Mouse (Mus musculus) hindbrain, embryonic 11.5 days (tissue): ENCODE results near the gene Ppfibp2. TPM values are rescaled to one million over a fixed set of nuclear protein-coding genes. Genes with fewer than 3 reads are reported as not detected.
A peak's percentile ranks its signal among the peaks of the same experiment; 100 is the strongest.

ENCODE experiments used
- ATAC-seq: fragments of 200-750 bp; cut with Nextera tagmentation; 2 replicates; pipeline ENCODE4 v1.8.0; 2017; ENCODE audit warnings: mild to moderate bottlenecking, moderate TSS enrichment, moderate library complexity; ENCODE audit not compliant: low FRiP score
- DNase-seq: peaks from one replicate; pipeline ENCODE4 v3.0.0-alpha.2; 2015; ENCODE audit warnings: low spot score
- H3K27ac ChIP-seq: fragments of 300-500 bp; sonication (generic); 2 replicates; pipeline ENCODE4 v1.5.1; 2014; ENCODE audit warnings: mild to moderate bottlenecking, low read depth, low read length
- H3K27me3 ChIP-seq: fragments of 300-500 bp; sonication (generic); 2 replicates; pipeline ENCODE4 v1.6.1; 2014; ENCODE audit warnings: mild to moderate bottlenecking, low read length, moderate library complexity, mixed read lengths; ENCODE audit not compliant: control insufficient read depth, insufficient read depth
- H3K36me3 ChIP-seq: fragments of 300-500 bp; sonication (generic); 2 replicates; pipeline ENCODE4 v1.6.1; 2014; ENCODE audit warnings: mild to moderate bottlenecking, low read length, moderate library complexity, mixed read lengths; ENCODE audit not compliant: control insufficient read depth, insufficient read depth
- H3K4me1 ChIP-seq: fragments of 300-500 bp; sonication (generic); replicated peaks from 2 replicates; pipeline ENCODE4 v1.6.1; 2014; ENCODE audit warnings: low read length, mixed read lengths; ENCODE audit not compliant: control insufficient read depth, insufficient read depth
- H3K4me2 ChIP-seq: fragments of 300-500 bp; sonication (generic); replicated peaks from 2 replicates; pipeline ENCODE4 v1.6.1; 2014; ENCODE audit warnings: mild to moderate bottlenecking, low read depth, low read length
- H3K4me3 ChIP-seq: fragments of 300-500 bp; sonication (generic); 2 replicates; pipeline ENCODE4 v1.5.1; 2014; ENCODE audit warnings: low read depth, low read length
- H3K9ac ChIP-seq: fragments of 300-500 bp; sonication (generic); 2 replicates; pipeline ENCODE4 v1.6.1; 2014; ENCODE audit warnings: low read depth, low read length
- H3K9me3 ChIP-seq: fragments of 300-500 bp; sonication (generic); 2 replicates; pipeline ENCODE4 v1.6.1; 2016; ENCODE audit warnings: low read length; ENCODE audit not compliant: control insufficient read depth
- WGBS: fragments of 180-500 bp; shearing (Covaris S2); extraction: QIAGEN DNeasy Blood & Tissue Kit; methylation state at CpG from one replicate; pipeline ENCODE4 v1.1.7; 2014; 5-methylcytosine and 5-hydroxymethylcytosine counted together
- polyA plus RNA-seq: library from polyadenylated mRNA; unstranded; fragments of >200 nt; fragmentation: Nextera tagmentation; extraction: Ambion mirVana; gene quantifications from 2 replicates; pipeline ENCODE4 v1.2.1, GENCODE M21; 2014

Gene Ppfibp2
- polyA plus RNA-seq, 1 experiment from 2014 or later, result 5.1 TPM

DNA sequence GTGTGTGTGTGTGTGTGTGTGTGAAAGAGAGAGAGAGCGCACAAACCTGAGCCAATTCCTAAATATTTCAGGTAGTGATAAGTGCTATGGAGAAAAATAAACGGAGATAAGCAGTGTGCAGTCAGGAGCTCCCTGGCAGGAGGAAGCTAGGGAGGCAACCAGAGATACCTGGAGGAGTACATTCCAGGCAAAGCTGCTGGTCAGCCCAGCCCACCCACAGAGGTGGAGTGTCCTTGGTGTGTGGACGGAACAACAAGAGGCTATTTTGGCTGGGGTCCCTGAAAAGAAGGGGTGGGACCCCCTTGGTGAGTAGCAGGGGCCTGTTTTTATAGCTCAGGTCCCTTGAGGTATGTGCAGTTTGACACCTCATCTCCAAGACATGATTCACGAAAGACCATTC lies 88.2 kb downstream of the Ppfibp2 start:
- Histone ChIP-seq H3K27ac (no peak overlapping the region), H3K36me3 (no peaks in the 10 kb centered on the region), H3K27me3 (no peaks in the 10 kb centered on the region), H3K4me2 (no peak overlapping the region), H3K4me3 (no peak overlapping the region), H3K9me3 (no peaks in the 10 kb centered on the region), H3K4me1 (no peaks in the 10 kb centered on the region), H3K9ac (no peak overlapping the region)
- no peak for ATAC-seq
- WGBS, result 82% methylated on average over 4 of the region's 4 CpGs
- no peak for DNase-seq

GRCm38 (mm10) chr7:107683622-107684021 lies 88.6 kb downstream of the Ppfibp2 start:
- Histone ChIP-seq H3K36me3 (no peaks in the 10 kb centered on the region), H3K4me2 (no peak overlapping the region), H3K4me1 (no peaks in the 10 kb centered on the region), H3K9ac (no peak overlapping the region), H3K4me3 (no peak overlapping the region), H3K9me3 (no peaks in the 10 kb centered on the region), H3K27me3 (no peaks in the 10 kb centered on the region), H3K27ac (no peak overlapping the region)
- DNase-seq, result no peak
- 91% methylated on average over 3 of the region's 3 CpGs for WGBS
- no peak for ATAC-seq

GRCm38 (mm10) chr7:107685238-107685954 lies 90.4 kb downstream of the Ppfibp2 start:
- no peaks in the 10 kb centered on the region for H3K36me3 ChIP-seq
- H3K27ac ChIP-seq, result no peak overlapping the region
- H3K4me1 ChIP-seq, result no peaks in the 10 kb centered on the region
- ATAC-seq, result no peak
- no peaks in the 10 kb centered on the region for H3K27me3 ChIP-seq
- H3K9me3 ChIP-seq, result no peaks in the 10 kb centered on the region
- no peak overlapping the region for H3K4me2 ChIP-seq
- no peak for DNase-seq
- H3K9ac ChIP-seq, result no peak overlapping the region
- no peak overlapping the region for H3K4me3 ChIP-seq
- 88% methylated on average over 8 of the region's 8 CpGs for WGBS

GRCm38 (mm10) chr7:107685955-107686285 lies 90.9 kb downstream of the Ppfibp2 start:
- 87% methylated on average over 7 of the region's 7 CpGs for WGBS
- H3K4me2 ChIP-seq, result no peak overlapping the region
- DNase-seq (no peak), ATAC-seq (no peak)
- H3K36me3 ChIP-seq, result no peaks in the 10 kb centered on the region
- H3K27me3 ChIP-seq, result peaks cover under 1% of the 10 kb centered on the region; the same call in 1 of the 2 replicates
- H3K4me1 ChIP-seq, result no peaks in the 10 kb centered on the region
- H3K9ac ChIP-seq, result no peak overlapping the region
- no peak overlapping the region for H3K27ac ChIP-seq
- H3K4me3 ChIP-seq, result no peak overlapping the region
- H3K9me3 ChIP-seq, result no peaks in the 10 kb centered on the region

DNA sequence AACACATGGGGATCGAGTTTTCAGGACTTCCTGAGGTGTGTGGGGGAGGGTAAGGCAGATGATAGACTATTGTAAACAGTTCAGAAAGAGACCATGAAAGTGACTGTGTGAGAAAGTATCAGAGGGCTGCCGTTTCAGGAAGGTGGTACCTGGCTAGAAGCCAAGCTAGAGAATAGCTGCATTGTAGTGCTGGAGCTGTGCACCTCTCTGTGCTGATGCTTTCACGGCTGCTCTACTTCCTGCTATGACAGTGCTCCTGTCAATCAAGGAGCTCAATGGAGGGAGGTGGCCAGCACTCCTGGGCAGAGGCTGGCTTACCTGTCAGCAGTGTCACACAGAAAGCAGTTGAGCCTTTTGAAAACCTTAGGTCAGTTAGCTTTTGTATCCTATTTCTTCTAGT lies 92.4 kb downstream of the Ppfibp2 start:
- Histone ChIP-seq H3K36me3 (no peaks in the 10 kb centered on the region), H3K4me3 (no peak overlapping the region), H3K27ac (no peak overlapping the region), H3K27me3 (peaks cover 3% of the 10 kb centered on the region; the same call in 1 of the 2 replicates), H3K9me3 (no peaks in the 10 kb centered on the region), H3K9ac (no peak overlapping the region), H3K4me1 (no peaks in the 10 kb centered on the region), H3K4me2 (no peak overlapping the region)
- ATAC-seq, result no peak
- 41% methylated on average over 3 of the region's 3 CpGs for WGBS
- no peak for DNase-seq

DNA sequence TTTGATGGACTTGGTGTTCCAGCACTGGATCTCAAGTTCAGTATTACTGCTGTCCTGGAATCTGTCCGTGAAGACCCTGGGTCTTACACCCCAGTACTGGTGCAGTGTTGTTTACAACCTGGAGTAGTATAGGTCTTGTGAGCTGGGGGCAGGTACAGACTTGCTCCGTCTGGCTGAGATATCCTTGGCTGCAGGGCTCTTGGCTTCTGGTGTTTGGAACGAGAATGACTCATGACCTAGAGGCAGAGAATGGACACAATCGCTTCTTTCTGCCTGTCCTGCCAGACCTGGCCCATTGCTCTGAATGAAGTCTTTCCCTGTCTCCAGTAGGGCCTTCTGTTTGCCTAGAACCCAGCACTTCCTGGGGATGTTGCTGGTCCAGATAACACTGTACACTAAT lies 93.0 kb downstream of the Ppfibp2 start:
- Histone ChIP-seq H3K4me2 (no peak overlapping the region), H3K36me3 (no peaks in the 10 kb centered on the region), H3K9ac (no peak overlapping the region), H3K27ac (no peak overlapping the region), H3K4me3 (no peak overlapping the region), H3K9me3 (no peaks in the 10 kb centered on the region), H3K4me1 (no peaks in the 10 kb centered on the region), H3K27me3 (peaks cover 3% of the 10 kb centered on the region; the same call in 1 of the 2 replicates)
- WGBS, result 80% methylated on average over 4 of the region's 4 CpGs
- no peak for ATAC-seq
- DNase-seq, result no peak

GRCm38 (mm10) chr7:107690426-107691221 lies 95.6 kb downstream of the Ppfibp2 start:
- no peak overlapping the region for H3K9ac ChIP-seq
- no peaks in the 10 kb centered on the region for H3K9me3 ChIP-seq
- H3K4me1 ChIP-seq, result no peaks in the 10 kb centered on the region
- no peak overlapping the region for H3K4me2 ChIP-seq
- ATAC-seq (0 out of 2 replicates have a peak, but pooled peaks have one; percentile 20), DNase-seq (peak; percentile 40)
- 26% methylated on average over 17 of the region's 17 CpGs for WGBS
- H3K27me3 ChIP-seq, result peaks cover 3% of the 10 kb centered on the region; the same call in 1 of the 2 replicates
- H3K27ac ChIP-seq, result peak overlapping the region; percentile 42; the same call in 1 of the 2 replicates
- no peaks in the 10 kb centered on the region for H3K36me3 ChIP-seq
- no peak overlapping the region for H3K4me3 ChIP-seq

GRCm38 (mm10) chr7:107691493-107691892 lies 96.5 kb downstream of the Ppfibp2 start:
- WGBS, result 21% methylated on average over 6 of the region's 6 CpGs
- Histone ChIP-seq H3K36me3 (no peaks in the 10 kb centered on the region), H3K9ac (no peak overlapping the region), H3K27me3 (peaks cover 3% of the 10 kb centered on the region; the same call in 1 of the 2 replicates), H3K4me2 (no peak overlapping the region), H3K27ac (peak overlapping the region; percentile 42; the same call in 1 of the 2 replicates), H3K4me3 (no peak overlapping the region), H3K9me3 (no peaks in the 10 kb centered on the region), H3K4me1 (no peaks in the 10 kb centered on the region)
- peak; percentile 28; the same call in 1 of the 2 replicates for ATAC-seq
- DNase-seq, result peak; percentile 15
